Mouse (Mus musculus) NIH3T3 (cell line): ENCODE measurements at regions not wholly inside any gene's neighbourhood (a gene's known extent, or its start where the extent isn't known, plus 50 kb on each side); places are given as distances from the start of the nearest gene placed in this dataset.
"Not testable (repeated sequence)": the region's sequence is repeated elsewhere in the genome, so short reads cannot be mapped to it uniquely, and the experiment has no call there.

Experiments used
- DNase-seq: peaks from one replicate; pipeline ENCODE4 v3.0.0-alpha.2; 2012; ENCODE audit warnings: low read depth

DNA sequence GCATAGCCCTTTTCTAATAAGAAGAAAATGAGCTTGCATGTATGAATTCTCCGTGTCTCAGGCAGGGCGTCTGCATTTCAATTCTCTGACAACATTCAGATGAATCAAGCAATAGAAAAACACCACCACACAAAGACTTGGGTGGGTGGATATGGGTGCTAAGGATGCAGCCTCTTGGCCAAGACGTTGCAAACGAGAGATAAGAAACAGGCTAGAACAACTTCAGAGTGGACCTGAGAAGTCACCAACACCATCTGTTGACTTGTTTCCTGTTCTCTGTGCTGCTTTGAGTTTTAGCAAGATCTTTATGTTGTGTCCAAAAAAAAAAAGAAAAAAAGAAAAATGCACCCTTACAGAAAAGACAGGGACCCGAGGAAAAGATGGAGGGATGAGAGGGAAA lies 277.0 kb downstream of the Gxylt1 start:
- no peak for DNase-seq

DNA sequence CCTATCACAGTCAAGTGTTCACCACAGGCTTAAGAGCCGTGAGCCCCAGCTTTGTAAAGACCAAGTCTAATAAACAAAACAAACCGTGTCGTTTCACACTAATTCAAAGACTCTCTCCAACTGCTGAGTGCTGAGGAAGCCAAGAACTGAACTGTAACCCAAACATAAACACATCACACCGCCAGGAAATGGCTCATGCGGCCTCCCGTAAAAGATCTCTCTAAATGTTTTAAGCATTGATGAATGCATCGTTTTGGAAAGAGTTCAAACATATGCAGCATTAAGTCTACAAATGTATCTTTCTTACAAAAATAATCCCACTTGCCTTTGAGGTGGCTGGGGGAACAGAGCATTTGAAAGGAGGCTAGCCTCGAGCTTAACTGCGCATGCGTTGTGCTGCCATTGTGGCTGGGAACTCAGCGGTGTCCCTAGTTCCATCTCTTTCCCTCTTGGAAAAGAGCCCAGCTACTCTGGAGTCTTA lies 280.7 kb downstream of the Gxylt1 start:
- no peak for DNase-seq

DNA sequence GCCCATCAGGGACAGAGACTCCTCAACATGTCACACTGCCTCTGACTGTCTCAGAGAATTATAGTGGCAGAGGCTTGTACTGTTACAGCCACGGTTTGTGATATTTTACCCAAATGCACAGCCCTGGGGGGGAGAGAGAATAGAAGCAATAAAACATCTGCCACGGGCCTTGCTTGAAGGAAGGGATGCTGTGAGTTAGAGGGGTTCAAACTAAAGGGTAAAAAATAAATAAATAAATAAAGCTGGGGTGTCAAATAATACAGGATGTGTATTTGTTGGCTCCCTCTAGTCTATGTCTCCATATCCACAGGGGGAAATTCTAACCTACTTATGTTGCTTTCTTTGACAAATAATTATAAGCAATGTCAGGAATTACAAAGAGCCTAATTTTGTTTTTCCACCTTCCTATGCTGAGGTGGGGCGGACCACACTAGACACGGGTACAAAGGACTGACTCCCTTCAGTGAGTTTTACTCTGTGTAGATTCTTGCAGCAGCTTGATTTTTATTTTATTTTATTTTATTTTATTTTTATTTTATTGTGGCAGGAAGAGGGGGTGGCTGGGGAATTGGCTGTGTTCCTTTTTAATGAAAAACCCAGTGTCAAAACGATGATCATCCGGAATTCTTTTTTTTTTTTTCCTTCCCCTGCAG lies 281.3 kb downstream of the Gxylt1 start:
- no peak for DNase-seq

DNA sequence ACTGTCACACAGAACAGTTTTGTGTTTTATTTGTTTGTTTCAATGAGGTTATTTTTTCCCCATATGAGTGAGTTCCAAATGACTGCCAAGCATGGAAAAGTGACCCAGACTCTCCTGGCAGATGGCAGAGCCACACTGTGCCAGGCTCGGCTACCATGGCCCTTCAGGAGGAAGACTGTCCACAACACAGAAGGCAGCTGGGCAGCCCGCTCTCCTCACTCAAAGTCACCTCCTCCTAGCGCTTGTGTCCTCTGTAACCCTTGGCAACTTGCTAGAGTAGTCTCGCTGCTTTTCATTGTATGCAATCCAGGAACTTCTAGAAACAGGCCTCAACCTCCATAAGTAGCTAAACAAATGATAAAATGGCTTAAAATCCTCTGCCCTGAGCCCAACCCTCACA lies 299.2 kb downstream of the Gxylt1 start:
- DNase-seq, result no peak

DNA sequence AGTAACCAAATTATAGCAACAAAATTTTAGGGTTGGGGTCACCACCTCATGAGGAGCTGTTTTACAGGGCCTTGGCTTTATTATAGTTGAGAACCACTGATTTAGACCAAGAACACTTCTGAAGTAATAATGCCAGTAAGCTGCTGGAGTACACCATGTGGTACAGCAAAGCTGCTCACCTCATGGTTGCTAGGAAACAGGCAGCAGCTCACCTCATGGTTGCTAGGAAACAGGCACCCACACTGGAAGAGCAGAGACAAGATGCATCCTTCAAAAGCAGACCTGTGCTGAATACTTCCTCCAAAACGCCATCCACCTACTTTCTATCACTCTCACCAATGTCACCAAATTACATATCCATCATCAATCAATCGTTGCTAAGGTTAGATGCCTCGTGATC lies 300.0 kb downstream of the Gxylt1 start:
- DNase-seq, result no peak

DNA sequence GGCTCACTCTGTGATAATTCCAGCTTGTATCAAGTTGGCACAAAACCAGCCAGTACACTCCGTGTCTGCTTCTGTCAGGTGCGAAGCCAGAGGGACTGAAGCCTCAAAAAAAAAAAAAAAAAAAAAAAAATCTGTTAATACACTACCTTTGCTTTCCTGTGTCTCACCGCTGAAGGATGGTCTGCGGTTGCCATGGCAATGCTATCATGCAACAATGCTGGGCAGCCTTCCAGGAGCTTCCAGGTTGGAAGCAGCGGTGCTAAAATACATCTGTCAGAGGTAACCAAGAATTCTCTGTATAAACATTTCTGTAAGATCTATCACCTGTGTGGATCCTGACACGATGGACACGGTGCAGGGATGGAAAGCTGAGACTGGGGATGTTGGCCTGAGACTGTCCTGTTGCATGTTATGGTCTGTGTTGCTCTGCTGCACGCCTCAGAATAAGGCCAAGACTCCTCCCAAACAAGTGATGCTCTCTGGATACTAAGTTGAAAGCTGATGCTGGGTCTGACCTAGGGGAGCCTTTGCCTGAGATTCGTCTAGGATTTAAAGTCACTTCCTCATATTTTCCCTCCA lies 301.2 kb downstream of the Gxylt1 start:
- DNase-seq, result no peak

DNA sequence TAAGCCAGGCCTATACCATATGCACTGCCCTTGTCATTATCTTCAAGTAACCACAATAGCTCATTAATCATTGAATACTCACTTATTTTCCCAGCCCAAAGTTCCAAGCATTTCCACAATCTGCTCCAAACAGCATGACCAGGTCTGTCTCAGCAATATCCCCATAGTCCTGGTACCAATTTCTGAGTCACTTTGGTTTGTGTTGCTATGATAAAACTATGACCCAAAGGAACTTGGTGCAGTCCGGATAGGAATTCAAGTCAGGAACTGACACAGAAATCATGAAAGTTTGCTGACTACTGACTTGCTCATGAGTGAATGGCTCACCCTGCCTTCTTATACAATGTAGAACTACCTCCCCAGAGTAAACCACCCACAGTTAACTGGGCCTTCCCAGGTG lies 309.4 kb downstream of the Gxylt1 start:
- DNase-seq, result no peak

DNA sequence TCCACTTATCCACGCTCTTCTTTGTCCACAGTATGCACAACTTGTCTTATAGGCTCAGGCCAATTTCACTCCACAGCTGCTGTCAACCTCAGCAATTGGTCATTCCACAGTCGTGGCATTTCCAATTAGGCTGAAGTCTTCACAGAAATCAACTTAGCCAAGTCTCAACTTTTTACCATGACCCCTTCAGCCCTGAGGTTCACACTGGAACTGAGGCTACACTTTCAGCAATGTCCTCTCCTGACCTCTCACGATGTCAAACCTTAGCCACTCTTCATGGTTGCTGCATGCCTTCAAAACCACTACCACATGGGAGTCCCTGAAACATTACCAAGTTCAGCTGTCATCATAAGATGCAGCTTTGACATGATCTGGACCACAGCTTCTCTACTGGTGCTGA lies 310.1 kb downstream of the Gxylt1 start:
- DNase-seq, result peak; percentile 5

DNA sequence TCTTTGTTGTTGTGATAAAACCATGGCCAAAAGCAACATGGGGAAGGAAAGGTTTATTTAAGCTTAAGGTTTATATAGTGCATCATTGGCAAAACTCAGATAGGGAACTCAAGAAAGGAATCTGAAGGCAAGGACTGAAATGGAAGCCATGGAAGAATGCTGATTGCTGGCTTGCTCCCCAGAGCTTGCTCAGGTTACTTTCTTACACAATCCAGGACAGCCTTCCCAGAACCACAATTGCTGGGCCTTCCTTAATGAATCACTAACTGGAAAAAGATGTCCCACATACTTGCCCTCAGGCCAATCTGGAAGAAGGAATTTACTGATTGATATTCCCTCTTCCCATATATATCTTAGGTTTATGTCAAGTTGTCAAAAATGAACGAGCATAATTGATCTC lies 310.8 kb downstream of the Gxylt1 start:
- DNase-seq, result peak; percentile 48

DNA sequence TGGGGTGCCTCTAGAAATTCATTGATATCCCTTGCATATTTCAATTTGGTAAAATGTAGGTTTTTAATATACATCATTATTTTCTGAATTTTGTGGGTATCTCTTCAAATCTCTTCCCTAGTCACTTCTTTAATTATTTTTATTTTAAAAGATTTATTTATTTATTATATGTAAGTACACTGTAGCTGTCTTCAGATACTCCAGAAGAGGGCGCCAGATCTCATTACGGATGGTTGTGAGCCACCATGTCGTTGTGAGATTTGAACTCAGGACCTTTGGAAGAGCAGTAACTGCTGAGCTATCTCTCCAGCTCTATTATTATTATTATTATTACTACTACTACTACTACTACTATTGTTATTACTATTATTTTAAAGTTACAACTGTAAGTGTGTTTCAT lies 324.1 kb downstream of the Gxylt1 start:
- DNase-seq, result not testable (repeated sequence)

DNA sequence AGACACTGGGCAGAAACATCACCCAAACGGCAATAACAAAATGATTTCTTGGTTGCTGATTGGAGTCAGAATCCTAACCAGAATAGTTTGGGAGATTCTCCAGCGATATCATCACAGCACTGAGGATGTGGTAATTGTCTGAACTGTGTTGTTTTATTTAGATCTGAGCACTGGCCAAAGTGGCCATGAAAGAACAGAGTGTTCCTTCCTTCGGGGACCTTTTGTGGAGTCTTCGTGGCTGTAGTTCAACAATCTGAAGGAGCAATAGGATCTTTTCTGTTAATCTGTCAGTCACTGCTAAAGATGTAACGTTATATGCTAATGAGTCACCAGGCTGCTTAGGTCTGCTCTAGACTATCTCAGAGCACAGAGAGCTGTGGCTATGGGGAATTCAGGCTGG lies 328.8 kb downstream of the Gxylt1 start:
- no peak for DNase-seq

DNA sequence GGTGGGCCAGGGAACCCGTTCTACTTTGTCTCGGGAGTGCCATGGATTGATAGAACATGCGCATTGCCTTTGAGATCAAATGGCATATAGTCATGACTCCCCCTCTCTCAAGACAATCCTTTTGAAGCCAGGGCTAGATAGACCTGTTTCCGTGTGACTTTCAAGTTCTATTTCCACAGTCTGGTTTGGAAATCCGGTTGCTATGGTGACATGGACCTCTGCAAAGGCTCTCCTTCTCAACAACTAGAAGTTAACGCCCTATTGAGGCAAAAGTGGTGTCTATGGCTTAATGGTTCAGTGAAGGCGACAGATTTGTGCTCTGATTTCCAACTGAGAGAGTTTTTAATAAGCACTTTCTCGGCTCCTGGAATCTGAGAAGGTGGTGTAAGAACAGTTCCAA lies 371.2 kb downstream of the Gxylt1 start:
- no peak for DNase-seq

DNA sequence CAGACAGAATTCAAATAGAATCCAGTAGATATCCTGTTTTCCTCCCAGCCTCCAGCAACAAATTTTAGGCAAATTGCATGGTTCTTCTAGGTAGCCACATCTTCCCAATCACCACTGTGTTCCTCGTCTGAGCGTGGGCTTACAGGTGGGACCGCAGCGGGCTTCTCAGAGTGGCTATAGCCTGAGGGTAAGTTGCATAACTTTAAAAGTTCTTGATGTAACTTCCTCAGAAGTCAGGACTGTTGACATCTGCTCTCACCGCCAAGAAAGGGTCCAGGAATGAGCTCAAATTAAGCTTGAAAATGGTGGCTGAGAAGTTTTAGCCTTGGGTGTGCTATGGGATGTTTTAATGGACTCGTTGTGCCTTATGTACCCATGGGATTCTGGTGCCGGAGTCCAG lies 377.7 kb downstream of the Gxylt1 start:
- DNase-seq, result no peak

DNA sequence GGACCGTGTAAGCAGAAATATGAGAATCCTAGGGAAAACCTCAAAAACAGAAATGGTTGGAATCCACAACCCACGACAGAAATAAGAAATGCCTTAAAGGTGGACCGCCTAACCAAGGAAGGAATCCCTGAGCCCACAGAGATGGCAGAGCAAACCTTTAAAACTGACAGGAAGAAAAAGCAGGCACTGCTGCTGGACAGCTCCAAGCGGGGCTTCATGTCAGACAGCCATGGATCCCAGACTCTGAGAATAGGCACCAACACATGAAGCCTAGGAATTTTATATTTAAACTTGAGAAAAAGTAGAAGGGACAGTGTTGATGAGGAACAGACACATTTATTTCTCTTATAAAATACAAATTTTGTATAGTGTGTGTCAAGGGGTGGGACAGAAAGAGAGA lies 379.1 kb downstream of the Gxylt1 start:
- DNase-seq, result no peak

DNA sequence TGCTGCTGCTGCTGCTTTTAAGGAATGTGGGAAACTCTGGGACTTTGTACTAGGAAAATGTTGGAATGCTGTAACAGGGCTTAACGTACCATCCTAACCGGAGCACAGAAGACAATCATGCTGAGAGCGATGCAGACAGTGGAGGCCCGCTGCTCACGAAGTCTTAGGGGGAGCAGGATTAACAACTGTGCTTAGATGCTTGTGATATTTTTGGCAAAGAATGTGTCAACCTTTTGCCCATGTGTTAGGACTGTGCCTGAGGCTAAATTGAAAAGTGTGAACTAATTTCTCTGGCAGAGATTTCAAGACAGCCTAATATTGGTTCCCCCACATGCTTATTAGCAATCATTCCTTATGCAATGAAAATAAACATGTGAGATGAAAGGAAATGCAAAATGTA lies 398.5 kb downstream of the Gxylt1 start:
- DNase-seq, result no peak

DNA sequence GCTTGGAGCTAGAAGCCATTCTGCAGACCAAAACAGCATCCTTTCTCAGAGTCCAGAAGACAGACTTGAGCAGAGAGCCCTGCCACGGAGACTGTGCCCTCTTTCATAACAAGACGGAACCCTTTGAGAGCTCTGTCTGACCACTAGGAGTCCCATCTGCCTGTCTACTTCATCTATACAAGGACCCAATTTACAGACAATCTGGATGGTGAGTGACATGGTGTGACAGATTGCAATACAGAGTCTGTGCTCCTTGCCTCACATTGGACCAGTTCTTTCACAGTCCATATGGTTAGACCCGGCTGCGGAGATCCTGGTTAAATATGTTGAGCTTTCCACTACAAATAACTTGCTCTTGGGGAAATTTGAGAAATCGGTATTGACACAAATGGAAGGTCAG lies 410.9 kb downstream of the Gxylt1 start:
- no peak for DNase-seq

DNA sequence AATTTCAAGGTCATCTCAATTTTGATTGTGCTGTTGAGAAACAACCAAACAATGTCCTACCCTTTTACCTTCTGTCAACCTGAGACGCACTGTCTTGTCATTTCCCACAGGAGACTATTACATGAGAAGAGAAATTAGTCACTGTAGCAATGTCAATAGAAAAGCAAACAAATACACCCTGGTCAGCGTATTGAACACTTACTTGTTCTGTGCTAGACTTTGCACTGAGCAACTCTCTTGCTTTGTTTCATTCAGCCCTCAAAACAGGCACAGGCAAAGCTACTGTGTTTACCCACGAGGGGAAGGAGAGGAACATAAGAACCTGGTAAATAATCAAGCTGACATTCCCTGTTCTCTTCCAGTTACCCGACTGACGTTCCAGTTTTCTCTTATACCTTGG lies 424.1 kb downstream of the Gxylt1 start:
- no peak for DNase-seq

DNA sequence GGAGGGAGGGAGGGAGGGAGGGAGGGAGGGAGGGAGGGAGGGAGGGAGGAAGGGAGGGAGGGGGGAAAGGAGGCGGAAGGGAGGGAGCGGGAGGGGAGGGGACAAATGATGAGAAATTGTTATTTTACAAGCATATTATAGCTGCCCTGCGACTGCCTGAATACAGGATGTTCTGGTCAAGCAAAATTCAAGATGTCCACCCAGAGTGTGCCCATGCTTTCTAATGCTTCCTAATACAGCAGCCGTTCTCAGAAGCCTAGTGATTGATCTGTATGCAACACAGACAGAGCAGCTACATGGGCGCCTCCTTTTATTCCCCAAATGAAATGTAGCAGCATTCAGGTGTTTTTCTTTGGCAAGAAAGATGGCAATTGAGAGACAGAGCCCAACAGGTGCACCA lies 434.9 kb downstream of the Gxylt1 start:
- no peak for DNase-seq

DNA sequence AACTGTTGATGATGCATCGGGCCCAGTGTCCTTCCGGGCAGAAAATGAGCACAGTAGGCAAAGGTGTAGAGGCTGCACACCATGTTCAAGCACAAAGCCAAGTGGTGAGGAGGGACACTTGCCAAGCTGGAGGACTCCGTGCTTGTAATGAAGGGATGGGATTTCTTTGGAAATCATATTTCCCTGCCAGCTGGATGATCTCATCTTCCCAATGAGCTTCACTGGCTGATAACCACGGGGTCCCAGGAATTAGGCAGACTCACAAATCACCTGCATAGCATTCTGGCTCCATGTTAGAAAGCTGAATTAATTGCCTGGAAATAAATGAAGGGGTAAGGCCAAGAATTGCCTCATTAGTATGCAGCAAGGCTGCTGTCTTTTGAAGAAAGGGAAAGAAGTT lies 435.4 kb downstream of the Gxylt1 start:
- no peak for DNase-seq

DNA sequence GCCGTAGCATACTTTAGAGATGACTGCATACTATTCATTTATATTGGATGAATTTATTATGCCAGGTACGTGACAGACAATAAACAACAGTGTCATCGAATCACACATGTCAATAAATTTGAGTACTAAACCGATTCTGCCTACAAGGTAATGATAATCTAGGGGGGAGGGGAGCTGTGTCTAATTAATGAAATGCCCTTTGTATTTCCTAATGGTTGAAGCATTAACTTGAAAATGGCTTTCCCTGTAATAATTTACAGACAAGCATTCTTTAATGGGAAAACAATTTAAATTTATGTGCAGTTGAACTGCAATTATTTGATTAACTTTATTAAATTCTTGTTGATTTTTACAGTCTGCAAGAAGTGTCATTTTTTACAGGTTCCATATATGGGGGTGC lies 429.5 kb downstream of the Pdzrn4 start:
- DNase-seq, result no peak
